In the genomic region with DNA sequence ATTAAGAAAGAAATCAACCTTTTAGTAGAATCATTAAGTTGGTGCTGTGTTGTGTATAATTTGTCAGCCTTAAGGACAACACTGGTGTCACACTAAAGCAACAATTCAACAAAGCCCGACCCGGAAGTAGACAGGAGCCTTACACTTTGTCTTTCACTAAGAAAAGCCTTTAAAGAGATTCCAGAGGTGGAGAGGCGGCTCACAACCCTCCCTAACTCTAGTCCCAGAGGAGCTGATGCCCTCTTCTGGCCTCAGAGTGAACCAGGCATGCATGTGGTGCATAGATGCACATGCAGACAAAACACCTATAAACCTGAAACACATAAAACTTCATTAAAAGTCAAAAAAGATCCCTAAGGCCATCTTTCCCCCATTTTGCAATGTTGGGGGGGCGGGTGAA, we compare ENCODE assay signal across 21 mouse cellular contexts. TPM values are rescaled to one million over a fixed set of nuclear protein-coding genes. Genes with fewer than 3 reads are reported as not detected.
DNase-seq lines count a peak whose midpoint lies in the region; ATAC-seq and TF ChIP-seq lines count a peak whose summit lies in the region.
"Had no signal": no experiment of that assay in that cellular context is flagged by ENCODE, and none has a peak within 500 bp of the region (broad histone marks: within the 10 kb centered on the region; RNA-seq: fewer than 3 reads in every experiment).

No protein-coding gene starts in this region.

- H3K27ac ChIP-seq in cerebellum, adult 2 months (ENCODE audit: insufficient read depth, low read length), result no peak overlapping the region
- no peak overlapping the region for H3K27ac ChIP-seq in hindbrain, postnatal 0 days
- no peak overlapping the region for H3K27ac ChIP-seq in hindbrain, embryonic 14.5 days
- no peak overlapping the region for H3K27ac ChIP-seq in lung, postnatal 0 days (ENCODE audit: low read length)
- no peak overlapping the region for H3K27ac ChIP-seq in cortical plate, adult 2 months (ENCODE audit: insufficient read depth, low read length)
- H3K27ac ChIP-seq: embryonic facial prominence, embryonic 15.5 days; forebrain, embryonic 15.5 days; heart, embryonic 15.5 days; hindbrain, embryonic 15.5 days; kidney, embryonic 15.5 days; liver, embryonic 13.5 days had no signal

- H3K4me2 ChIP-seq in hindbrain, postnatal 0 days (ENCODE audit: low read depth, low read length), result no peak overlapping the region
- H3K4me2 ChIP-seq in hindbrain, embryonic 14.5 days (replicated peaks), result no peak overlapping the region
- H3K4me2 ChIP-seq in lung, postnatal 0 days (replicated peaks; ENCODE audit: low read depth, low read length), result no peak overlapping the region
- H3K4me2 ChIP-seq: embryonic facial prominence, embryonic 15.5 days; forebrain, embryonic 15.5 days; heart, embryonic 15.5 days; hindbrain, embryonic 15.5 days; kidney, embryonic 15.5 days; liver, embryonic 13.5 days had no signal

- TF ChIP-seq POLR2A in cerebellum, adult 2 months (IDR thresholded peaks at IDR 0.05; ENCODE audit: borderline replicate concordance, insufficient read depth, low read length), result no peak
- no peak for TF ChIP-seq POLR2A in cortical plate, adult 2 months (IDR thresholded peaks at IDR 0.05; ENCODE audit: extremely low read depth, insufficient read depth, low read length)

- no peaks in the 10 kb centered on the region for H3K4me1 ChIP-seq in cerebellum, adult 2 months (ENCODE audit: control insufficient read depth, insufficient read depth, low read length)
- H3K4me1 ChIP-seq in hindbrain, postnatal 0 days (ENCODE audit: insufficient read depth, low read length), result no peaks in the 10 kb centered on the region
- H3K4me1 ChIP-seq in hindbrain, embryonic 14.5 days (replicated peaks; ENCODE audit: control insufficient read depth, insufficient read depth, low read length), result no peaks in the 10 kb centered on the region
- H3K4me1 ChIP-seq in lung, postnatal 0 days (ENCODE audit: insufficient read depth, low read depth, low read length), result no peaks in the 10 kb centered on the region
- no peaks in the 10 kb centered on the region for H3K4me1 ChIP-seq in cortical plate, adult 2 months (ENCODE audit: control insufficient read depth, insufficient read depth, low read length)
- H3K4me1 ChIP-seq: embryonic facial prominence, embryonic 15.5 days; forebrain, embryonic 15.5 days; heart, embryonic 15.5 days; hindbrain, embryonic 15.5 days; kidney, embryonic 15.5 days; liver, embryonic 13.5 days had no signal

- no peaks in the 10 kb centered on the region for H3K27me3 ChIP-seq in cerebellum, adult 2 months (ENCODE audit: control insufficient read depth, insufficient read depth, low read length)
- no peaks in the 10 kb centered on the region for H3K27me3 ChIP-seq in hindbrain, postnatal 0 days (ENCODE audit: insufficient read depth, low read length)
- H3K27me3 ChIP-seq in hindbrain, embryonic 14.5 days (ENCODE audit: control insufficient read depth, insufficient read depth, low read length), result no peaks in the 10 kb centered on the region
- no peaks in the 10 kb centered on the region for H3K27me3 ChIP-seq in lung, postnatal 0 days (replicated peaks; ENCODE audit: insufficient read depth, low read length)
- H3K27me3 ChIP-seq: embryonic facial prominence, embryonic 15.5 days; forebrain, embryonic 15.5 days; heart, embryonic 15.5 days; hindbrain, embryonic 15.5 days; kidney, embryonic 15.5 days; liver, embryonic 13.5 days; megakaryocyte, embryonic 14.5 days had no signal

- H3K36me3 ChIP-seq in hindbrain, postnatal 0 days (ENCODE audit: insufficient read depth, low read length), result no peaks in the 10 kb centered on the region
- 0 out of 2 replicates have a peak, but pooled peaks cover 3% of the 10 kb centered on the region for H3K36me3 ChIP-seq in hindbrain, embryonic 14.5 days (replicated peaks; ENCODE audit: control insufficient read depth, insufficient read depth)
- peaks cover 5% of the 10 kb centered on the region; the same call in 1 of the 2 replicates for H3K36me3 ChIP-seq in lung, postnatal 0 days (ENCODE audit: insufficient read depth, low read length)
- H3K36me3 ChIP-seq: embryonic facial prominence, embryonic 15.5 days; forebrain, embryonic 15.5 days; heart, embryonic 15.5 days had no signal

- no peak for ATAC-seq in hindbrain, postnatal 0 days
- ATAC-seq in hindbrain, embryonic 14.5 days (ENCODE audit: low FRiP score), result no peak
- ATAC-seq in lung, postnatal 0 days, result no peak
- ATAC-seq: forebrain, embryonic 15.5 days had no signal

- TF ChIP-seq EP300 in lung, postnatal 0 days (IDR thresholded peaks at IDR 0.05), result no peak

- TF ChIP-seq CTCF in cerebellum, adult 2 months (IDR thresholded peaks at IDR 0.05; ENCODE audit: borderline replicate concordance, insufficient read depth, low read depth, low read length), result peak; percentile 31; the same call in 1 of the 2 replicates
- TF ChIP-seq CTCF in hindbrain, postnatal 0 days (IDR thresholded peaks at IDR 0.05; ENCODE audit: low read depth), result peak; percentile 43
- TF ChIP-seq CTCF in lung, postnatal 0 days (IDR thresholded peaks at IDR 0.05), result peak; percentile 63
- 0 out of 2 replicates have a peak, but pooled peaks have one; percentile 21 for TF ChIP-seq CTCF in cortical plate, adult 2 months (IDR thresholded peaks at IDR 0.05; ENCODE audit: extremely low read depth, insufficient read depth, low read length)

- no peak for DNase-seq in cerebellum, adult 2 months
- no peak for DNase-seq in cerebellum, adult 18-20 months
- no peak for DNase-seq in hindbrain, postnatal 0 days (ENCODE audit: low spot score)
- no peak for DNase-seq in hindbrain, embryonic 14.5 days (ENCODE audit: low spot score)
- peak; percentile 12 for DNase-seq in lung, postnatal 0 days (ENCODE audit: low spot score)
- no peak for DNase-seq in lung, adult 18-20 months
- DNase-seq in right cerebral cortex, postnatal 36 days (ENCODE audit: low spot score in 2 of 2), result no peak
- DNase-seq: adrenal gland, adult 8-10 months; cerebellum, postnatal 25 days; gastrocnemius, postnatal 25 days; layer of hippocampus, adult 9-11 months; left cerebral cortex, postnatal 4 days; liver, embryonic 13.5 days; right cerebral cortex, postnatal 4 days had no signal

- no peak overlapping the region for H3K9ac ChIP-seq in hindbrain, postnatal 0 days (replicated peaks; ENCODE audit: low read length)
- no peak overlapping the region for H3K9ac ChIP-seq in hindbrain, embryonic 14.5 days
- no peak overlapping the region for H3K9ac ChIP-seq in lung, postnatal 0 days (replicated peaks; ENCODE audit: low read depth)
- H3K9ac ChIP-seq: embryonic facial prominence, embryonic 15.5 days; forebrain, embryonic 15.5 days; heart, embryonic 15.5 days; hindbrain, embryonic 15.5 days; kidney, embryonic 15.5 days; liver, embryonic 13.5 days had no signal

- H3K9me3 ChIP-seq in hindbrain, postnatal 0 days (ENCODE audit: low read length), result no peaks in the 10 kb centered on the region
- H3K9me3 ChIP-seq in hindbrain, embryonic 14.5 days (ENCODE audit: control insufficient read depth, low read length), result no peaks in the 10 kb centered on the region
- no peaks in the 10 kb centered on the region for H3K9me3 ChIP-seq in lung, postnatal 0 days (ENCODE audit: low read length)
- H3K9me3 ChIP-seq: embryonic facial prominence, embryonic 15.5 days; forebrain, embryonic 15.5 days; heart, embryonic 15.5 days; hindbrain, embryonic 15.5 days; kidney, embryonic 15.5 days; liver, embryonic 13.5 days; megakaryocyte, embryonic 14.5 days had no signal

- 88% methylated on average over 4 of the region's 4 CpGs for WGBS in cerebellum, adult 2 months
- WGBS in hindbrain, postnatal 0 days, result 81% methylated on average over 4 of the region's 4 CpGs
- 79% methylated on average over 4 of the region's 4 CpGs for WGBS in hindbrain, embryonic 14.5 days
- WGBS in lung, postnatal 0 days, result 65% methylated on average over 4 of the region's 4 CpGs

- H3K4me3 ChIP-seq in cerebellum, adult 2 months (replicated peaks; ENCODE audit: insufficient read depth, low read depth, low read length), result no peak overlapping the region
- H3K4me3 ChIP-seq in hindbrain, postnatal 0 days (ENCODE audit: low read length), result no peak overlapping the region
- no peak overlapping the region for H3K4me3 ChIP-seq in hindbrain, embryonic 14.5 days (replicated peaks; ENCODE audit: low read length)
- no peak overlapping the region for H3K4me3 ChIP-seq in lung, postnatal 0 days (ENCODE audit: low read depth, low read length)
- no peak overlapping the region for H3K4me3 ChIP-seq in cortical plate, adult 2 months (ENCODE audit: insufficient read depth, low read length)
- H3K4me3 ChIP-seq: embryonic facial prominence, embryonic 15.5 days; forebrain, embryonic 15.5 days; heart, embryonic 15.5 days; hindbrain, embryonic 15.5 days; kidney, embryonic 15.5 days; liver, embryonic 13.5 days; megakaryocyte, embryonic 14.5 days had no signal

RNA-seq across cellular contexts. Expression of a gene that starts 15.1 kb away (rescaled TPM):
- 64.7 and 79.9 TPM in 2 replicates for polyA plus RNA-seq in cerebellum, adult 2 months (2012; rRNA removed)
- total RNA-seq in hindbrain, postnatal 0 days (2014; rRNA removed), result 8.6 and 9.7 TPM in 2 replicates
- polyA plus RNA-seq in hindbrain, postnatal 0 days (2015; fragmentation: Nextera tagmentation; extraction: Ambion mirVana), result 12.8 and 14.7 TPM in 2 replicates
- 15.0 and 15.8 TPM in 2 replicates for polyA plus RNA-seq in hindbrain, embryonic 14.5 days (2014; fragmentation: Nextera tagmentation; extraction: Ambion mirVana)
- polyA plus RNA-seq in lung, postnatal 0 days (2015; fragmentation: Nextera tagmentation; extraction: Ambion mirVana), result 1.5 and 1.7 TPM in 2 replicates
- 66.9 and 70.3 TPM in 2 replicates for polyA plus RNA-seq in cortical plate, adult 2 months (2012; rRNA removed)

RNA-seq across cellular contexts. Expression of a gene that starts 50.3 kb away (rescaled TPM):
- polyA plus RNA-seq in cerebellum, adult 2 months (2012; rRNA removed), result 11.2 and 13.2 TPM in 2 replicates
- 21.2 and 21.9 TPM in 2 replicates for total RNA-seq in hindbrain, postnatal 0 days (2014; rRNA removed)
- 25.5 and 27.5 TPM in 2 replicates for polyA plus RNA-seq in hindbrain, postnatal 0 days (2015; fragmentation: Nextera tagmentation; extraction: Ambion mirVana)
- polyA plus RNA-seq in hindbrain, embryonic 14.5 days (2014; fragmentation: Nextera tagmentation; extraction: Ambion mirVana), result 46.9 and 50.7 TPM in 2 replicates
- 26.9 and 28.5 TPM in 2 replicates for polyA plus RNA-seq in lung, postnatal 0 days (2015; fragmentation: Nextera tagmentation; extraction: Ambion mirVana)
- 14.3 and 15.3 TPM in 2 replicates for polyA plus RNA-seq in cortical plate, adult 2 months (2012; rRNA removed)
